In the genomic region with DNA sequence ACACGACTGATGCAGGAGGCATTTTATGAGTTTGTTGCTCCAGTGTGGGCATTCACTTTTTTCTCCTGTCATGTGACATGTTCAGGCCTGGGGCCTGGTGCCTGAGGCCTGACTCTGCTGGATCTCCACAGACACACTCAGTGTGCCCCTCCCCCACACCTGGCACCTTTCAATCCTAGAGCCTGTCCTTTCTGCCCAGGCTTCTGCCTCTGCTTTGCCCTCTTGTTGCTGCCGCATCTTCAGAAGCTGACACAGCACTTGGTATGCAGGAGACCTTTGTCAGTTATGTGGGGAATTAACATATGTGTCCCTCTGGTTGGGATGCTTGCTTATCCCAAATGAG, we compare ENCODE assay signal across 11 mouse cellular contexts.
DNase-seq lines count a peak whose midpoint lies in the region; ATAC-seq and TF ChIP-seq lines count a peak whose summit lies in the region.
"Had no signal": no experiment of that assay in that cellular context is flagged by ENCODE, and none has a peak within 500 bp of the region (broad histone marks: within the 10 kb centered on the region; RNA-seq: fewer than 3 reads in every experiment).

No protein-coding gene starts in this region.

- peak; percentile 2 for ATAC-seq in forebrain, postnatal 0 days
- ATAC-seq in midbrain, embryonic 14.5 days (ENCODE audit: low FRiP score, low TSS enrichment): peak; percentile 64
- ATAC-seq: intestine, postnatal 0 days had no signal

- peak overlapping the region; percentile 42; the same call in 1 of the 2 replicates for H3K27ac ChIP-seq in heart, embryonic 10.5 days
- H3K27ac ChIP-seq in forebrain, postnatal 0 days (ENCODE audit: low read depth, low read length): no peak overlapping the region
- peak overlapping the region; percentile 33; the same call in 1 of the 2 replicates for H3K27ac ChIP-seq in midbrain, embryonic 14.5 days (replicated peaks; ENCODE audit: low read depth, low read length)
- H3K27ac ChIP-seq: heart, adult 2 months; lung, embryonic 15.5 days had no signal

- no peak overlapping the region for H3K9ac ChIP-seq in forebrain, postnatal 0 days
- no peak overlapping the region for H3K9ac ChIP-seq in midbrain, embryonic 14.5 days (replicated peaks; ENCODE audit: low read length)
- H3K9ac ChIP-seq: lung, embryonic 15.5 days had no signal

- no peak for TF ChIP-seq CTCF in forebrain, postnatal 0 days (IDR thresholded peaks at IDR 0.05; ENCODE audit: low read depth)

- intact Hi-C loops in heart, postnatal 14 days (cut with DNase I): no loop called here

- no peak for DNase-seq in heart, embryonic 10.5 days (ENCODE audit: low spot score)
- DNase-seq in heart, postnatal 14 days: no peak
- DNase-seq in ZHBTc4 (ENCODE audit: low read depth, low spot score) (peak; percentile 48), liver (no peak)
- DNase-seq in forebrain, postnatal 0 days: no peak
- peak; percentile 29 for DNase-seq in midbrain, embryonic 14.5 days
- no peak for DNase-seq in adrenal gland, postnatal 25 days
- no peak for DNase-seq in ovary, adult 18-20 months (ENCODE audit: low spot score)

- H3K27me3 ChIP-seq in heart, embryonic 10.5 days (ENCODE audit: insufficient read depth, poor library complexity, severe bottlenecking): no peaks in the 10 kb centered on the region
- no peaks in the 10 kb centered on the region for H3K27me3 ChIP-seq in forebrain, postnatal 0 days (ENCODE audit: insufficient read depth, low read length)
- no peaks in the 10 kb centered on the region for H3K27me3 ChIP-seq in midbrain, embryonic 14.5 days (ENCODE audit: control insufficient read depth, insufficient read depth, low read length)
- H3K27me3 ChIP-seq: lung, embryonic 15.5 days had no signal

- WGBS in heart, embryonic 10.5 days: 46% methylated on average over 2 of the region's 2 CpGs
- WGBS in forebrain, postnatal 0 days: 68% methylated on average over 2 of the region's 2 CpGs
- WGBS in midbrain, embryonic 14.5 days: 68% methylated on average over 2 of the region's 2 CpGs

- H3K4me3 ChIP-seq in heart, embryonic 10.5 days: no peak overlapping the region
- H3K4me3 ChIP-seq in forebrain, postnatal 0 days (ENCODE audit: low read depth, low read length): no peak overlapping the region
- no peak overlapping the region for H3K4me3 ChIP-seq in midbrain, embryonic 14.5 days (replicated peaks; ENCODE audit: low read depth, low read length)
- H3K4me3 ChIP-seq: heart, adult 2 months; lung, embryonic 15.5 days had no signal

- H3K9me3 ChIP-seq in heart, embryonic 10.5 days: no peaks in the 10 kb centered on the region
- H3K9me3 ChIP-seq in forebrain, postnatal 0 days (ENCODE audit: low read length): no peaks in the 10 kb centered on the region
- H3K9me3 ChIP-seq in midbrain, embryonic 14.5 days (ENCODE audit: control insufficient read depth, low read length): no peaks in the 10 kb centered on the region
- H3K9me3 ChIP-seq: lung, embryonic 15.5 days had no signal

- peaks cover 28% of the 10 kb centered on the region for H3K4me1 ChIP-seq in heart, embryonic 10.5 days
- H3K4me1 ChIP-seq in forebrain, postnatal 0 days (ENCODE audit: insufficient read depth): no peaks in the 10 kb centered on the region
- peaks cover 10% of the 10 kb centered on the region; the same call in 1 of the 2 replicates for H3K4me1 ChIP-seq in midbrain, embryonic 14.5 days (ENCODE audit: control insufficient read depth, insufficient read depth, low read length)

- H3K36me3 ChIP-seq in heart, embryonic 10.5 days: no peaks in the 10 kb centered on the region
- no peaks in the 10 kb centered on the region for H3K36me3 ChIP-seq in forebrain, postnatal 0 days (ENCODE audit: insufficient read depth)
- H3K36me3 ChIP-seq in midbrain, embryonic 14.5 days (ENCODE audit: control insufficient read depth, insufficient read depth, low read length): no peaks in the 10 kb centered on the region
- H3K36me3 ChIP-seq: lung, embryonic 15.5 days had no signal

- no peak overlapping the region for H3K4me2 ChIP-seq in forebrain, postnatal 0 days (ENCODE audit: low read depth)
- H3K4me2 ChIP-seq in midbrain, embryonic 14.5 days (ENCODE audit: low read length): no peak overlapping the region
- H3K4me2 ChIP-seq: lung, embryonic 15.5 days had no signal

Comparison
In these comparisons a context has a peak if more than half of its experiments do, and no peak if none do; other contexts are left out.
1. DNase-seq: peak in ZHBTc4 (single experiment) and midbrain, embryonic 14.5 days (single experiment); none in heart, embryonic 10.5 days (single experiment), heart, postnatal 14 days (0 of 2), forebrain, postnatal 0 days (single experiment), liver (single experiment), adrenal gland, postnatal 25 days (single experiment) and ovary, adult 18-20 months (single experiment).